Mouse (Mus musculus) c-Kit-positive CD71-positive TER-119-positive erythroid progenitor cells, embryonic 14.5 days (primary cell): Measurements from ENCODE around the gene Rtn1.

ENCODE experiments used
- DNase-seq: peaks from one replicate; pipeline ENCODE4 v3.0.0-alpha.2; 2013; ENCODE audit warnings: low spot score

Rtn1 gene

GRCm38 (mm10) chr12:72373916-72374615 lies 34.8 kb downstream of the Rtn1 start:
- DNase-seq, result no peak

- no peak for DNase-seq
Observed at GRCm38 (mm10) chr12:72370081-72370480, 38.8 kb downstream of the Rtn1 start.

DNA sequence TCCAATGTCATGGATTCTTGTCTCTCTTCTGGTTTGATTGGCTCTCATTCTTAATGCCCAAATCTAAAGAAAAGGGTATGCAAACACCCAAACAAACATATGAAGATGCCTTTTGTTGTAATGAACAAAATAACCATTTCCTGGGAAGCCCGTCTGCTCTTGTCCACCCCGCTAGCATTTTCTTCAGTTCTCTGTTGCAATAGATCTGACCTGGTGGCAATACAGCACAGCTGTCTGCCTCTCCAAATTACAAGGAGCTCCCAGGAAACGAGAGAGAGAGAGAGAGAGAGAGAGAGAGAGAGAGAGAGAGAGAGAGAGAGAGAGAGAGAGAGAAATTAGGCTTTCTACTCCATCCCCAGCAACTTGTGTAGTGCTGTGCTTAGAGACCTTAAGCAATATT lies 42.1 kb downstream of the Rtn1 start:
- no peak for DNase-seq

GRCm38 (mm10) chr12:72366104-72366437 lies 42.8 kb downstream of the Rtn1 start:
- no peak for DNase-seq

DNA sequence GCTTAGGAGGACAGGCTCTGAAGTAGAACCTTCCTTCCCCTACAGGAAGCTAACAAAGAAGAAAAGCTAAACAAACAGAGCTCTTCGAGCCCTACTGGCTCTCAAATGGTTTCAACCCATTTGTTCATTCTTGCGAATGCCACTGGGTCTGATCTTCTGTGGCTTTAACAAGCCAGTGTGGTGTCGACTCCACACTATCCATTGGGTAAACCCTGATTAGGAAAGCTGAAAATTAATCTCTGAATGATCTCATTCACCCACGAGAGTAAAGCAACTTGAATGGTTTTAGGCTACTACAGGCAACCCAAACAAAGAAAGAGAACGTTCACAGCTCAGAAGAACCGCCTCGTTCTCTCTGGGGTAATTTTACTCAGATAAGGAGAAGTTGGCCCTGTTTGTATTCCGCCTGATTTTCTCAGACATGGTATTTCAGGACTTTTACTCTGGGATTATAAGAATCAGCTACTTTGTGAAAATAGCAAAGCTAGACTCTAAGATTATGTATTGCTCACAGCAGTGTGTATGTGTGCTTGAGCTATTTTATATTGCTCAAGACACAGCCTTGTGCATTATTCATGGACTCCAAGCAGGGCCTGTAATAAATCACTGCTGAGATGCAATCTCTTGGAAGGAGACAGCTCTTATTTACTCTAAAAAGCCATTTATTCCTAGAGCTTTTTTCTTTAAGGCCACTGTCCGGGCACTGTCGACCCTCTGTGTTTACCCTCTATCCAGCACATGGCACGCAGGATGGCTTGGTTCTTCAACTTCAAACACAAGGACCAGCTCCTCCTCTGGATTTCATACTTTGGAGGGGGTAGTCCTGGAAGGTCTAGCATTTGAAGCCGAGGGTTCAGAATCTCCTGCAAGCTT lies 43.4 kb downstream of the Rtn1 start:
- DNase-seq, result no peak

GRCm38 (mm10) chr12:72364543-72364942 lies 44.3 kb downstream of the Rtn1 start:
- DNase-seq, result no peak

DNA sequence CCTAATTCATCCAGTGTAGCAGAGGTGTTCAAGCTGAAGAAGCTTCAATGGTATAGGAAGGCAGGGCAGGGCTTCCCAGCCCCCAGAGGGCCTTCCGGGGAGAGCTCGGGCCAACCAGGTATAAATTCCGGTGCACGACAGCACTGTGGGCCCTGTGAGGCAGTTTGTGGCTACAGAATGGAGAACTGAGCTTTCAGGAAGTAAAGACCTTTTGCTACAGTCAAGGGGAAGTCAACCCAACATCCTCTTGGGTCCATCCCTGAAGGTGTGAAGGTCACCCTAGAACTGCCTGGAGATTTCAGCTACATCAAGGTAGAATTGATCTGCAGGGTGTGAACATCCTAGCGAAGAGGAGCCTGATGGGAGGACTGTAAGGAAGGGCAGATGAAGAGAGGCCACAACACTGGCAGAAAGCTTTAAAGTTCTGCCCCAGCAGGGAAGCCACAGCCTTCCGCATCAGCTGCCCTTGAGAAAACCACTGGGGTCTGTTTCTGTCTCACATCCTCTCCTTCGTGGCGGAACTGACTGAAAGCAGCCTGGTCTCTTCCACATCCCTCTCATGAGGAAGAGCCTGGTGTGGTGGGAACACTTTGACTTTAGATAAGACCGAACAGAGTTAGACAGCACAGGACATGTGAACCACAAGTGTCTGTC lies 47.0 kb downstream of the Rtn1 start:
- no peak for DNase-seq

GRCm38 (mm10) chr12:72360926-72361615 lies 47.8 kb downstream of the Rtn1 start:
- DNase-seq, result no peak

DNA sequence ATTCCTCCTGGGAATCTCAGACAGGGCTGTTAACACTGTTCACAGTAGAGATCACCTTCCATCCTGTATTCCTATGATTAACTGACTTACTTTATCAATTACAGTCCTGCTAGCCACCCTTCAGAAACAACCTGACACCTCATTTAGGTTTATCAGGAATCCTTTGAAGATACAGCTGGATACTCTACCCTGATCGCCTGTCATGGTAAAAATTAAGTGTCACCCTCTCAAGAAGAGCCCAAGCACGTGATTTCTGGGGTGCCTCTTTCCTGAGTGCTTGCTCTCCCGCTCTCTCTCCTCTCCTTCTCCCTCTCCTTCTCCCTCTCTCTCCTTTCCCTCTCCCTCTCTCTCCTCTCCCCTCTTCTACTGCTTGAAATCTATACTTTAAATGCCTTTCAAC lies 49.0 kb downstream of the Rtn1 start:
- no peak for DNase-seq

GRCm38 (mm10) chr12:72357667-72358420 lies 51.0 kb downstream of the Rtn1 start:
- DNase-seq, result no peak

- no peak for DNase-seq
Observed at GRCm38 (mm10) chr12:72354241-72354640, 54.6 kb downstream of the Rtn1 start.

DNA sequence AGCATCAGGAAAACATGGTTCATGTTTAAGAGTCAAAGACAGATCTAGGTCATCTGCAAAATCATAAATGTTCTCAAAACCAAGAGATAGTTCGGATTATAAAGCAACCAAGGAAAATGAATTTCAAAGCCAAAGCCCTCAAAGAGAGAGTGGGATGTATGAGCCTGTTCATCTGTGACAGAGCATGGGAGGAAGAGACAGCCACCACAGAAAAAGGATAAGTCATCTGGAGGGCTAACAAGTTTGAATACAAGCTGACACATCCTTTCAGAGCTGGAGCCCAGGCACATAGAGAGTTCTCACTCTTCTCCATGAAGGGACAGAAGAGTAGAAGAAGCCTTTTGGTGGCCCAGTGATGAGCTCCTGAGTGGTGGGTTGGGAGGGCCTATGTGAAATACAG lies 55.3 kb downstream of the Rtn1 start:
- no peak for DNase-seq

GRCm38 (mm10) chr12:72348508-72348907 lies 60.3 kb downstream of the Rtn1 start:
- DNase-seq, result no peak

GRCm38 (mm10) chr12:72347184-72347583 lies 61.7 kb downstream of the Rtn1 start:
- DNase-seq, result no peak

GRCm38 (mm10) chr12:72343639-72344038 lies 65.2 kb downstream of the Rtn1 start:
- no peak for DNase-seq

GRCm38 (mm10) chr12:72336009-72336408 lies 72.8 kb downstream of the Rtn1 start:
- no peak for DNase-seq

DNA sequence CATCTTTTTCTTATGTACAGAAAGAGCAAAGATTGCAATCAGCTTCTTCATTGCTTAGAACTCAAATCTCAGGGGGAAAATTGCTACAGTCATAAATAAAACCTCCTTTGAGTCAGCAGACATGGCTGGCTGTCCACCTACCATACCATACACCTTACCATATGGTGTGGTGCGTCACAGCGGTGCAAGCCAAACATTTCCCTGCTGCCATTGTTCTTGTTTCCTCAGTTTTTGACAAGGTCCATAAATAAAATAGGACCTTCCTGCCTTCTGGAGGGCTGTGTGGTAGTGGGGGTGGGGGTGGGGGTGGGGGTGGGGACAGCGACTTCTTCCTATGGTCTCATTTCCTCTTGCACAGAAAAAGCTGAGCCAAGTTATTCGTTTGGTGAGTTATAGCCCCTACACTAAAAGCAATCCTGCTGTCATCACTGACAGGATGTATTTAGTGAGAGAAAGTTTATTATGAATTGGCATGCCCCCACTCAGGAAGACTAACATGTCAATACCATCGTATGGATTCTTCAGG lies 76.3 kb downstream of the Rtn1 start:
- DNase-seq, result no peak

DNA sequence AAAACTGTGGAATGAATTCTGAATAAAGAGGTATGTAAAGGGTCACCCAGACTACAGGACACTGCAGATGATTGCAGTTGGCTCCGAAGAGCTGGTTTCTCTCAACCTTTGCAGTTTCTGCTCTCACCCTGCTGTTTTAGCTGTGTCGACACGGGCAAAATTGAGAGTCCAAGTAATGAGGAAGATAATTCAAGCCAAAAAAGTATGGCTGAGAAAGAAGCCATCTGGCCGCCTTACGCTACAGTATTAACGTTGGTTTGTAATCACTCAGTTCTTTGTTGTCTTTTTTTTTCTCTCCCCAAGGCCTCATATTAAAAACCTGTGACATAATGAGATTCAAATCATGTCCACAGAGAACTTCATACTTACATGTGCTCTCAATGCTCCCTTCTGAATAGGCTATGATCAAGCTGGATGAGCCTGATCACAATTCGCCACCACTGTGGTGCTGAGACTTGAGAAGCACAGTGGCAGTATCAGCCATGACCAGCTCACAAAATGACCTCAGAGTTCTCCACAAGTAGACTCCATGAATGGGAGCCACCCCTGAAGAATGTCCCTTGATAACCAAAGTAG lies 76.9 kb downstream of the Rtn1 start:
- DNase-seq, result no peak

- no peak for DNase-seq
Observed at GRCm38 (mm10) chr12:72326087-72326486, 82.8 kb downstream of the Rtn1 start.

- no peak for DNase-seq
Observed at GRCm38 (mm10) chr12:72325025-72325424, 83.8 kb downstream of the Rtn1 start.
